Mouse (Mus musculus): ENCODE measurements around the gene Rasgef1b.

- TF ChIP-seq CTCF (IDR thresholded peaks at IDR 0.05) (no peak), EP300 (IDR thresholded peaks at IDR 0.05) (no peak)
Measured at GRCm38 (mm10) chr5:99775342-99775741, 46.5 kb upstream of the Rasgef1b start.

All from lung, postnatal 0 days (tissue).